8 mouse cellular contexts compared by ENCODE assay signal in the genomic region with DNA sequence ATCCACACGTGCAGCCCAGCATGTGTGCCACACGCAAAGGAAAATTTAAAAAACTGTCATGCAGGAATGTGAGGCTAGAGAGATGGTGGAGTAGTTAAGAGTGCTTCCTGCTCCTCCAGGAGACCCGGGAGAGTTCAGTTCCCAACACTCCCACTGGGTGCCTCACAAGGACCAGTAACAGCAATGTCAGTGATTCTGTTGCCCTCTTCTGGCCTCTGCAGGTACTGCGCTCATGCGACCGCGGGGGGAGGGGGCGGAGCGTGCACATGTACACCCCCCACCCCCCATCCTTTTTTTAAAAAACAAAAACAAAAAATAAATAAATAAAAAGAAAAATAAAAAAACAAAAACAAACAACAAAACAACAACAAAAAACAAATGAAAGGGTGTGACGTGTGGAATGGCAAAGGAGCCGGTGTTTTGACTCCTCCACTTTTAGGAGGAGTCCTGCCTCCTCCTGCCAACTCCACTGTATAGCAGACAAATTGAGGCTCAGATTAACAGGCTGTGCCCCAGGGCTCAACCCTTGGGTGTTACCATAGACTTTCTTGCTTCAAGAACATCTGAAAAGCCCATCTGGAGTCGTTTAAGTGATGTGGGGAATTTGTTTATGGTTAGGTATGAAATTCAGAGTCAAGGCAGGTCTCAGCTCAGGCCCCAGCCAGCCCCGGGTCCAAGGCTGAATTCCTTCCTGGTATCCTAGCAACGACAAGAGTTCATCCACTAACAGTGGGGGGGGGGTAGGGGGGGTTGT. TPM values are rescaled to one million over a fixed set of nuclear protein-coding genes. Genes with fewer than 3 reads are reported as not detected.
DNase-seq lines count a peak whose midpoint lies in the region; TF ChIP-seq lines count a peak whose summit lies in the region.
"Had no signal": no experiment of that assay in that cellular context is flagged by ENCODE, and none has a peak within 500 bp of the region (broad histone marks: within the 10 kb centered on the region; RNA-seq: fewer than 3 reads in every experiment).

No protein-coding gene starts in this region.

- peaks cover 82% of the 10 kb centered on the region for H3K4me1 ChIP-seq in E14TG2a.4 (replicated peaks; ENCODE audit: low read depth, low read length)
- peaks cover 21% of the 10 kb centered on the region for H3K4me1 ChIP-seq in megakaryocyte, embryonic 14.5 days

- no peak overlapping the region for H3K4me3 ChIP-seq in E14TG2a.4 (replicated peaks; ENCODE audit: low read length)
- peak overlapping the region; percentile 14 for H3K4me3 ChIP-seq in megakaryocyte, embryonic 14.5 days (replicated peaks)

- H3K9me3 ChIP-seq in E14TG2a.4 (ENCODE audit: low read length), result no peaks in the 10 kb centered on the region
- no peaks in the 10 kb centered on the region for H3K9me3 ChIP-seq in megakaryocyte, embryonic 14.5 days

- H3K27me3 ChIP-seq in E14TG2a.4 (ENCODE audit: insufficient read depth, low read length), result peaks cover 18% of the 10 kb centered on the region
- peaks cover 59% of the 10 kb centered on the region for H3K27me3 ChIP-seq in megakaryocyte, embryonic 14.5 days (replicated peaks)

- peak; percentile 70 for DNase-seq in WW6 (ENCODE audit: low read depth, low spot score)
- DNase-seq in embryo, embryonic 10 days (ENCODE audit: low spot score), result peak; percentile 68
- DNase-seq in heart, adult 9 months (ENCODE audit: low spot score in 2 of 2), result peak; percentile 39 to 58
- peak; percentile 62 to 77 for DNase-seq in layer of hippocampus, postnatal 25 days (ENCODE audit: extremely low spot score in 1 of 2, low spot score in 1 of 2)
- DNase-seq in spleen, postnatal 10 days (ENCODE audit: low spot score in 2 of 2), result peak; percentile 31 to 69

- TF ChIP-seq CTCF in E14TG2a.4 (conservative IDR thresholded peaks at IDR 0.05; ENCODE audit: low read length), result peak; percentile 83

- H3K36me3 ChIP-seq in E14TG2a.4 (ENCODE audit: insufficient read depth, low read length), result no peaks in the 10 kb centered on the region
- H3K36me3 ChIP-seq in megakaryocyte, embryonic 14.5 days (replicated peaks; ENCODE audit: low read length), result no peaks in the 10 kb centered on the region

RNA-seq across cellular contexts. Expression of a gene that starts 4.0 kb away (rescaled TPM):
- not detected for total RNA-seq in layer of hippocampus, postnatal 25 days (2021)
- polyA plus RNA-seq in megakaryocyte, embryonic 14.5 days (2012; ENCODE audit: insufficient read depth, low replicate concordance), result not detected in 2 replicates
- polyA plus RNA-seq: neural tube, embryonic 14.5 days had no signal

RNA-seq across cellular contexts. Expression of a gene that starts 7.3 kb away (rescaled TPM):
- not detected for total RNA-seq in layer of hippocampus, postnatal 25 days (2021)
- not detected in 2 replicates for polyA plus RNA-seq in megakaryocyte, embryonic 14.5 days (2012; ENCODE audit: insufficient read depth, low replicate concordance)
- polyA plus RNA-seq: neural tube, embryonic 14.5 days had no signal

RNA-seq across cellular contexts. Expression of a gene that starts 22.2 kb away (rescaled TPM):
- total RNA-seq in layer of hippocampus, postnatal 25 days (2021), result 1 to 10 TPM; 3.6 to 4.0 TPM
- not detected in 2 replicates for polyA plus RNA-seq in megakaryocyte, embryonic 14.5 days (2012; ENCODE audit: insufficient read depth, low replicate concordance)

RNA-seq across cellular contexts. Expression of a gene that starts 22.6 kb away (rescaled TPM):
- not detected for total RNA-seq in layer of hippocampus, postnatal 25 days (2021)
- not detected in 2 replicates for polyA plus RNA-seq in megakaryocyte, embryonic 14.5 days (2012; ENCODE audit: insufficient read depth, low replicate concordance)
- polyA plus RNA-seq: neural tube, embryonic 14.5 days had no signal

RNA-seq across cellular contexts. Expression of a gene that starts 35.9 kb away (rescaled TPM):
- 10 to 100 TPM; 62.5 to 85.0 TPM for total RNA-seq in layer of hippocampus, postnatal 25 days (2021)
- polyA plus RNA-seq in megakaryocyte, embryonic 14.5 days (2012; ENCODE audit: insufficient read depth, low replicate concordance), result 8.7 and 25.1 TPM in 2 replicates
